Mouse (Mus musculus): ENCODE data around the gene Ei24.

DNA sequence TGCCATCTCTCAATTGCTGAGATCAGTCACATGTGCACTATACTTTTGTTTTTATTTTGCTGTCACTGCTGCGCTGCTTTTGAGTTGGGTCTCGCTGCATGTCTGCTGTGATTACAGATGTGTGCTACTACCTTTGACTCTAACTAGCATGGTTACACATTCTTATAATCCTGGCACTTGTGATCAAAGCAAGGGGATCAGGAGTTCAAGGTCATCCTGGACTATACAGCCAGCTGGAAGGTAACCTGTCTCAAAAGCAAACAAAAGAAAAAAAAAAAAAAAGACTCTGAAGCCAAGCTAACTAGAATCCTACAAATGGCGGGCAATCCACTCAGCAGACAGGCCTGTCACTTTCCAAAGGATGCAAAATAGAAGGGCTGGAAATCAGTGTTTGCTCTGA is 5.0 kb downstream of the Ei24 start:
- TF ChIP-seq POLR2A (IDR thresholded peaks at IDR 0.05; ENCODE audit: borderline replicate concordance, extremely low read depth, low read depth, low read length) (no peak), CTCF (IDR thresholded peaks at IDR 0.05; ENCODE audit: insufficient read depth, low read length) (no peak)

Measured in lung, adult 2 months (tissue).